Mouse (Mus musculus) right cerebral cortex, postnatal 25 days (tissue): ENCODE measurements at regions not wholly inside any gene's neighbourhood (a gene's known extent, or its start where the extent isn't known, plus 50 kb on each side); places are given as distances from the start of the nearest gene placed in this dataset.

Experiments
- DNase-seq: peaks from one replicate; pipeline ENCODE4 v3.0.0; 2022

- DNase-seq, result peak; percentile 66
Measured at GRCm38 (mm10) chr15:59954345-59954744, 62.1 kb downstream of the 4933412E24Rik start.

- no peak for DNase-seq
Measured at GRCm38 (mm10) chr15:59953857-59954256, 62.6 kb downstream of the 4933412E24Rik start.

- DNase-seq, result no peak
Measured at GRCm38 (mm10) chr15:59950617-59951216, 65.7 kb downstream of the 4933412E24Rik start.

GRCm38 (mm10) chr15:59945208-59945607 is 71.2 kb downstream of the 4933412E24Rik start:
- DNase-seq, result no peak

GRCm38 (mm10) chr15:59936486-59936885 is 79.9 kb downstream of the 4933412E24Rik start:
- DNase-seq, result no peak

- no peak for DNase-seq
Measured at GRCm38 (mm10) chr15:59913860-59914259, 102.6 kb downstream of the 4933412E24Rik start.

GRCm38 (mm10) chr15:59908300-59908699 is 108.1 kb downstream of the 4933412E24Rik start:
- no peak for DNase-seq

- no peak for DNase-seq
Measured at GRCm38 (mm10) chr15:59905832-59906797, 110.3 kb downstream of the 4933412E24Rik start.

- no peak for DNase-seq
Measured at GRCm38 (mm10) chr15:59904741-59905140, 111.7 kb downstream of the 4933412E24Rik start.

- DNase-seq, result no peak
Measured at GRCm38 (mm10) chr15:59888996-59889395, 127.4 kb downstream of the 4933412E24Rik start.

GRCm38 (mm10) chr15:59888131-59888459 is 128.3 kb downstream of the 4933412E24Rik start:
- DNase-seq, result no peak

- DNase-seq, result no peak
Measured at GRCm38 (mm10) chr15:59887381-59888130, 128.9 kb downstream of the 4933412E24Rik start.

GRCm38 (mm10) chr15:59886036-59886435 is 130.4 kb downstream of the 4933412E24Rik start:
- DNase-seq, result no peak

GRCm38 (mm10) chr15:59882444-59882843 is 134.0 kb downstream of the 4933412E24Rik start:
- DNase-seq, result no peak

- no peak for DNase-seq
Measured at GRCm38 (mm10) chr15:59880426-59880825, 136.0 kb downstream of the 4933412E24Rik start.

- no peak for DNase-seq
Measured at GRCm38 (mm10) chr15:59879311-59879710, 137.1 kb downstream of the 4933412E24Rik start.

- DNase-seq, result no peak
Measured at GRCm38 (mm10) chr15:59876279-59876742, 140.1 kb downstream of the 4933412E24Rik start.

GRCm38 (mm10) chr15:59866701-59867100 is 149.7 kb downstream of the 4933412E24Rik start:
- no peak for DNase-seq

GRCm38 (mm10) chr15:59864746-59865499 is 151.5 kb downstream of the 4933412E24Rik start:
- DNase-seq, result no peak

- no peak for DNase-seq
Measured at GRCm38 (mm10) chr15:59852271-59853000, 164.0 kb downstream of the 4933412E24Rik start.

GRCm38 (mm10) chr15:59845158-59845739 is 171.2 kb downstream of the 4933412E24Rik start:
- no peak for DNase-seq
